Mouse (Mus musculus): ENCODE results near the gene Slfn2. TPM values are rescaled to one million over a fixed set of nuclear protein-coding genes. Genes with fewer than 3 reads are reported as not detected.
A peak's percentile ranks its signal among the peaks of the same experiment; 100 is the strongest.

The Slfn2 gene
- total RNA-seq, 1 experiment from 2014 or later = 4.6 TPM

DNA sequence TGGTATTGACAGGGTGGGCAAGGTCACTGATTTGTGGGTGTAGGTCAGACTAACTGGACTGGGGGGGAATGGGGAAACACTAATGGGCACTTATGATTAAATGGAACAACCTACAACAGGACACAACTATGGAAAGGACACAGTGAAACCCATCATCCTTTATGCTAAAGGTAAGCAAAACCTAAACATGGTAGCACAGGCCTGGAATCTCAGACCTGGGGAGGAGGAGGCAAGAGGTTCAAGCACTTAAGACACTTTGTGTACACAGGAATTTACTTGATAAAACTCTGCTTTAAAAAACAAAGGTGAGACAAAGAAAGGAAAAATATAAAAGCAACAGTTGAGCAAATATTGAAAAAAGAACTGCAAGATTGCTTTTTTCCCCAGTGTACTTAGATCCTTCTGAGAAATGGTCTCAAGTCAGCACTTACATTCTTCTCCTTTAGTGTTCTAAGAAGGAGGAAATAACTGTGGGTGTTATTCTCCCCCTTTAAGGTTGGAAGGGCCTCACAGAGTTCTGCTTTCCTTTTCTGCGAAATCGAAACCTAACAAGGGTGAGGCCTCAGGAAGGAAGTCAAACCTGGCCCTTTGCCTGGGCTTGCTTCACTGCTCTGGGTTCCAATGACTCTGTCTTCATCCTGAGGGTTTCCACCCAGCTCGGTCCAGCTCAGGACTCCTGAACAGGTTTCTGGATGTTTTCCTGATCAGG lies 13.0 kb downstream of the Slfn2 start:
- DNase-seq = peak; percentile 58

DNA sequence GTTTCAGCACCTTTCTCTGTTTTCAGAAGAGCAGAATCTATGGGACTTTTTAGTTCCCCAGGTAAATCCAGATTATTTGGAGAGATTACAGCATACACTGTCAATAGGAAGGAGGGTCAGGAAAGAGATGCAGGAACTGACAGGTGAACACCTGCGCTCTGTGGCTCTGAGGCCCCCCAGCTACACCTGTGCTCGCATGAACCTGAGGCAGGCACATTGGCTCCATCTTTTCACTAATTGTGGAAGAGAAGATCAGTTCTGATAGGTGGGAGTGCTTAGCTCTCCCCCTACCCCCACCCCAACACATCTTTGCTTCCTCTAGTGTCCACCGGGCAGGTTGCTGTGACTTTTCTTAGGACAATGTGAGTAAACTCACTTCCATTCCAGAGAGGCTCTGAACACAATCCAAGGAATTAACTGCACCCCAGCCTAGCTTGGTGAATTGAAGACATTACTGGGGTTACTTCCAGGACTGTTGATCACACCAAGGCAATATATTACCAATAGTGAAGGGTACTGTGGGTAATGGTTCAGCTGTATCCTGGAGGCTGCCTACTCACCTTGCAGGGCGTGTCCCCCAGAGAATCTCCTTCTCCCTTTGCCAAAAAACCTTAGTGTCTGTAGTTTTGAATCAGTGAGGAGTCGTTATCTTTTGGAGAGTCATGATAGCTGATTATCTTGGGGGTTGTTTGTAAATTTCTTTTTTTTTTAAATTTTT lies 13.7 kb downstream of the Slfn2 start:
- no peak for DNase-seq

DNA sequence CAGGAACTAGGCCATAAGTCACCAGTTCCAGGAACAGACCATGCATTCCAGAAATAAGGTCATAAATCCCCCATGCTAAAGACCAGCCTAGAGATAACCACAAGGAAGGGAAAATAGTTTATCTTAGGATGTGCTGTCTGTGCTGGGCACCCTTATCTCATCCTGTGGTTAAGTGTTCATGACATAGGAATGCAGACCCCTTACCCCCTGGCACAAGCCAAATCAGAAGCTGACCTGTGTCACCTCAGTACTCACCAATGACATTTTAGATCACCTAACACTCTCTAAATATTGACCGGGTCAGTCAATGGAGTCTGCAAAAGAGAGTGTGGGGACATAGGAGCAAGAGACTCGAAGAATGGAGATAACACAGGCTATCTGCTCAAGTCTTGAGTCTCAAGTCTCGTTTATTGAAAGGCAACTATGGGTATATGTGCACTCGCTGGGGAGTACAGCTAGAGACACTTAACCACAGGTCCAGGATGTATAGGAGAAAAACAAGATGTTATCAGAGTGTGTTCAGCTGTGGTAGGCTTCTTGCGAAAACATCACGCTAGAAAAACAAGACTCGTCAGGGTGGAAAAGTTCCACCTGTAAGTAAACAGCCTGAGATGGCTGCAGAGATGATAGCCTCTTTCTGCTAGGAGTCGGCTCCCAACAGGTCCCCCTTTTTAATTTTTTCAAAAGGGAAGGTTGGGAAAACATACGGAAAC lies 14.7 kb downstream of the Slfn2 start:
- DNase-seq = no peak

DNA sequence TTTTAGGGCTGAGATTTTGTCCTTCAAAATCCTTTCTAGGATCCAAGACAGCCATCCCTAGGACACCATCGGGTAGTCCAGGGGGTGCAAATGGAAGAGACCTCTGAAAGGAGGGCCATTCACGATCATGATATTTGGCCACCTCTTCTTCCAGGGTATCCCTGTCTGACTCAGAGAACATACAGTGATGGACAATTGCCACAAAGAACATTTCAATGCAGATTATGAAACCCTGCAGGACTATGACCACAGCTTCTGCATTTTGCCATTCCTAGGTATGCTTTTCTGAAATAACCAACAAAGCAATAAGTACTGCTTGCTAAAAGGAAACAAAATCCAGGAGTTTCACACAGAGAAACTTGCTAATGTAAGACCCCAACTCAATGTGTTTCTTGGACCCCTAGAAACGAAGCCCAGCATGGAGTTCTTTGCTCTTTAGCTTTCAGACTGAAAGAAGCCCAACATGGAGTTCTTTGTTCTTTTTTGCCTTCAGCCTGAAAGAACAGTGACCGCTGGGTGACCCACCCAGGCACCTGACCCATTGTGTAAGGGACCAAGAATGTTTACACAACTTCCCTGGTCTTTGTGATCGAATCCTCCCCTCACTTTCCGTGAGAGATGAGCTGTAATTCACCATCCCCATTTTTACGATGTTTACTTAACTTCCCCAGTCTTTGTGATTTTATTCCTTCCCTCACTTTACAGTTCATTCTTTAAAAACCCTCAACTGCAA lies 18.0 kb downstream of the Slfn2 start:
- no peak for DNase-seq

DNA sequence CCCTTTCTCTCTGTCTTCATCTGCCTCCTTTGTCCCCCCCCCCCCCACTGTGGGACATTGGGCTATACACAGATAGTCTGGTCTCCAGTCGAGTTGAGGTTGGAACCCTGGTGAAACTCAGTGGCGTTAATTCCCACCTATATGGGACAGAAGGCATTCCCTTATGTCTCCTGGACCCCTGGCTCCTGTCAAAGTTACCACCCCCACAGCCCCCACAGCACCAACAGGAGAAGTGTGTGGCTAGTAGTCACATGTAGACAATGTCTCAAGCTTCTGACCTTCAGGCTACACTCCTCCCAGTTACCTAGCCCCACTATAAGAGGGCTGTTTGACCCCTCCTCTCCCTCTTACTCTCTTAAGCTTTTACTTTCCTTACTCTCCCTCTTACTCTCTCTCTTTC lies 19.2 kb downstream of the Slfn2 start:
- no peak for DNase-seq

DNA sequence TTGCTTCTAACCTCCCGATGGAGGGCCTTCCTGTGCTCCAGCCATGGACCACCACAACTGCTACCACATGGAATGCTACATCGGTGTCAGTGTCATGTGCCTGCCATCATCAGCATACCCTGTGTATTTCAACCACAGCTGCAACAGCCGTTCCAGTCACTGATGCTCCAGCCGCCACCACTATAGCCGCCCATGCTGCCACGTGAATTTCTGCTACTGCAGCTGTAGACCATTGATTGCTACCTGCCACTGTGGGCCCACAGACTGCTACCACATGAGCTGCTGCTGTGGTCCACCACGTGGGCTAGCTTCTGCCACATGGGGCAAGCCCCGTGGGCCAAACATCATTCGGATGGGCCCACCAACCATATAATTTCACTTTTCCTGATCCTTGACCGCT lies 19.8 kb downstream of the Slfn2 start:
- no peak for DNase-seq

DNA sequence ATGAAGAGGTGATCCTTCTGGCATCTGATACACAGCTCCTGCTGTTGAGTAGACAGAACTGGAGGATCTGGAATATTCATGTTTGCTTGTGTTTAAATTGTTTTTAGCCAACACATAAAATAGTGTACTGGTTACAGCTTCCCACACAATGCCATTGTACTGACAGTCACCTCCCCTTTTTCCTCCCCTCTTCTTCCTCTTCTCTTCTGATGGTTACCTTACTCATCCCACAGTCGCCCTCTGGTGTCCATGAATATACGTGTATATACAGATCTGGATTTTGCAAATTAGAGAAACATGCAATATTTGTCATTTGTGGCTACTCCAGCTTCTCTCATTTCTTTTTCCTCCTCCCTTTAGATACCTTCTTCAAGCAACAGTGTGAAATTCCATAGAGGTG lies 50.2 kb downstream of the Slfn2 start:
- DNase-seq = no peak

DNA sequence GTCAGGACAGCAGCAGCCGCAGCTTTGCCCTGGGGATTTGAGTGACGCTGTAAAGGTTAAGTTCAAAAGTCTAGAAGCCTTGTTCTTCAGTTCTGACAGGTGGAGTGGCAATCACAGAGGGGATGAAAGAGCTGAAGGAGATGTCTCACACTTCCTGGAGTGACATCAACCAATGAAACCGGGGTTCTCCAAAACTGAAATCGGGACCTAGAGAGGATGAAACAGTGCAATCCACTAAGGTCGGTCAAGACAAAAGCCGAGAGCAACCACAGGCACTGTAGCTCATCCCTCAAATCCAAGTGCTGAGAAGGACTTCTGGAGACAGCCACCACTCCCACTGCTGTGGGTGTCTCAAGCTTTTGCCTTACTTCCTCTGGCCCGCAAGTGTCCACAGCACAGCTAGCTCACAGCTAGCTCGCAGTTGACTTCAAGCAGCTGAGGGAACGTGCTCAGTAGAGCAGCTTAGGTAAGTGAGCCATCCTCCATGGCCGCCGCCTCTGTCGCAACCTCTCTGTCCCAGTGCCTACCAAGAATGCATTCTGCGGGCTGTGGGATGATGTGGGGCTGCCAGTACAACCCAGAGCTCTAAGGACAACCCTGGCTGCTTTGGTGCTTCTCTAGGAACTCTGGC lies 51.8 kb downstream of the Slfn2 start, which contains the start of gene Slfn1:
Gene Slfn1 (plus strand): TSS at position 253 of the 631 bp plus-strand sequence.
- DNase-seq = no peak

DNA sequence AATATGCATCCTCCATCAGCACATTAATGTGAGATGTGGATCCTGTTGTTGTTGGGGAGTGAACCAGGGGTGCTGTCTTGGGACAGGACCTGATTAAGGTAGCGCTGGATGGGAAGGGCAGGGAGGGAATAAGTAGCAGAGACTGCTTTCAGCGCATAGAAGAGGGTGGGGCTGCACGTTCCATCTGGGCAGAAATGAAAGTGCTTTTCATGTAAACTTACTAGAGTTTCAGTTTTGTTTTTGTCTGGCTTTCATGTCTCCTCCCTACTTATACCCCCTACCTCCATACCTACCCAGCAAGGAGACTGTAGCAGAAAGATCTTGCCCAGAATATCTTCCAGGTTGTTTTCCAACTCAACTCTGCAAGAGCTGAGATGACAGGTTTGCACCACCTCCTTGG lies 53.1 kb downstream of the Slfn2 start:
- DNase-seq = no peak

Small RNA genes within 50 kb of the gene (microRNA-seq; reads per million reads assigned to microRNA genes)
- 0 reads per million in 2 experiments for gene Gm27598

Other genes with a start within 250 kb of the Slfn2 start
- 5.9 and 9.4 TPM in 2 replicates for gene Rffl, start 193.9 kb upstream of the Slfn2 start, total RNA-seq (2021)
- 15.1 and 19.1 TPM in 2 replicates for gene Rad51d, start 174.5 kb upstream of the Slfn2 start, total RNA-seq (2021)
- gene Fndc8, start 173.0 kb upstream of the Slfn2 start, total RNA-seq (2021) = 0.18 TPM in 1 of 2 replicates, not detected in the other
- 23.5 and 31.4 TPM in 2 replicates for gene Nle1, start 156.7 kb upstream of the Slfn2 start, total RNA-seq (2021)
- 6.2 and 9.8 TPM in 2 replicates for gene Unc45b, start 154.6 kb upstream of the Slfn2 start, total RNA-seq (2021)
- 24.7 and 32.5 TPM in 2 replicates for gene Slfn5, start 113.8 kb upstream of the Slfn2 start, total RNA-seq (2021)
- 16.6 and 19.7 TPM in 2 replicates for gene Slfn9, start 73.3 kb upstream of the Slfn2 start, total RNA-seq (2021)
- 2.4 and 2.8 TPM in 2 replicates for gene Slfn8, start 44.3 kb upstream of the Slfn2 start, total RNA-seq (2021)
- not detected in 2 replicates for gene Slfn1, start 51.7 kb downstream of the Slfn2 start, total RNA-seq (2021)
- 0.24 TPM in 1 of 2 replicates, not detected in the other for gene Slfn4, start 110.1 kb downstream of the Slfn2 start, total RNA-seq (2021)
- 2.4 and 4.2 TPM in 2 replicates for gene Slfn3, start 126.2 kb downstream of the Slfn2 start, total RNA-seq (2021)
- gene Slfn14, start 221.6 kb downstream of the Slfn2 start, total RNA-seq (2021) = not detected in 2 replicates
- 90.8 and 107 TPM in 2 replicates for gene Ap2b1, start 233.9 kb downstream of the Slfn2 start, total RNA-seq (2021)
- 18.1 and 18.3 TPM in 2 replicates for gene Pex12, start 237.5 kb downstream of the Slfn2 start, total RNA-seq (2021)

All from adrenal gland, postnatal 25 days (tissue).